Mouse (Mus musculus) large intestine, adult 2 months (tissue): ENCODE results near the gene Rer1. TPM values are rescaled to one million over a fixed set of nuclear protein-coding genes. Genes with fewer than 3 reads are reported as not detected.
"Not testable (repeated sequence)": the region's sequence is repeated elsewhere in the genome, so short reads cannot be mapped to it uniquely, and the experiment has no call there.

Source experiments
- DNase-seq: peaks from one replicate; pipeline ENCODE4 v3.0.0-alpha.2; 2012; ENCODE audit warnings: low read depth, low spot score
- WGBS: fragments of 180-500 bp; shearing (Covaris S2); methylation state at CpG from one replicate; pipeline ENCODE4 v1.1.7; 2018; 5-methylcytosine and 5-hydroxymethylcytosine counted together
- polyA plus RNA-seq: library from polyadenylated mRNA; depleted of rRNA; stranded (reverse); fragments of >200 nt; gene quantifications from 2 replicates; pipeline ENCODE4 v1.2.3, GENCODE M21; 2012

The Rer1 gene
- polyA plus RNA-seq, 1 experiment: 116 TPM

DNA sequence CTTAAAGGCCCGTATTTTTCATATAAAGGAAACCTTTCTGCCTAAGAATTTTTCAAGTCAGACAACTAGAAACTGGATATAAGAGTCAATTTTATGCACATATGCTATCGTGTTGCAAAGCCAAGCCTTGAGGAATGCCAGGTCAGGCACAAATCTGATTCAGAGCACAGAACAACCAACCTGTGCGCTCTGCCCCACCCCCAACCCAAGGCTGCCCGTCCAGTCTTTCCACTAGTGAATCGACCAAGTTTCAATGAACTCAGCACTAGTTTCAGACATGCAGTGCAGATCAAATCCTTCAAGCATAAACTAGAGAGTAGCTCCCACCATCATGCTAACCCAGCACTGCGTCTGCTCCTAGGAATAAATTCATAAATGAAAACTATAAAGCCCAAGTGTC is 6.5 kb downstream of the Rer1 start:
- no peak for DNase-seq
- WGBS: 64% methylated on average over 6 of the region's 6 CpGs

DNA sequence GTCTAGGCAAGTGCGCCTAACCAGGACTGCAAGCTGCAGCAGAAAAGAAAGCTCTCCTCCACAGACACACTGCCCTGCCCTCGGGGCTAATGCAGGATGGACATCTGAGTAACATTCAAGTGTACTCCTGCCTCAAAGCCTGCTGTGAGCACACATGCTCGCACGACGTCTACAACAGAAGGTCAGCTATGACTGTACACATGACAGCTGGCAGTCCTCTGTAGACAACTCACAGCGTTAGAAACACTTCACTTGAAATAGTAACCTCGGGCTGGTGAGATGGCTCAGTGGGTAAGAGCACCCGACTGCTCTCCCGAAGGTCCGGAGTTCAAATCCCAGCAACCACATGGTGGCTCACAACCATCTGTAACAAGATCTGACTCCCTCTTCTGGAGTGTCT is 7.4 kb downstream of the Rer1 start:
- 80% methylated on average over 10 of the region's 10 CpGs for WGBS

DNA sequence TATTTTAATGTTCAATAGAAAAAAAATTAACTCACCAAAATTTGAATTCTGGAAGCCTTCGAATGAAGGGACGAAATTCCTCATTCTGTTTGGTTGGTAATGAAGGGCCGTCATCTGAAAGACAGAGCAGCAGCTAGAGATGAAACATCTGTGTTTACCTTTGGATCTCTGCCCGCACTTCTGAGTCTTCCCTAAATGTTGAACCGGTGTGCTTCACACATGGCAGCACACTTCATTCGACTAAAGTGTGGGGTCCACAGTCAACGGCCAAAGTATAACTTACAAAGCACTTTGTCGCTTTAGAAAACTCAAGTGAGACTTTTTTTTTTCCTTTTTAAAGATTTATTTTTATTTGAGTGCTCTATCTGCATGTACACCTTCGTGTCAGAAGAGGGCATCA is 9.5 kb downstream of the Rer1 start:
- DNase-seq: no peak
- 64% methylated on average over 9 of the region's 9 CpGs for WGBS

More for the DNA sequence above, 7.4 kb downstream of the Rer1 start:
- not testable (repeated sequence) for DNase-seq

DNA sequence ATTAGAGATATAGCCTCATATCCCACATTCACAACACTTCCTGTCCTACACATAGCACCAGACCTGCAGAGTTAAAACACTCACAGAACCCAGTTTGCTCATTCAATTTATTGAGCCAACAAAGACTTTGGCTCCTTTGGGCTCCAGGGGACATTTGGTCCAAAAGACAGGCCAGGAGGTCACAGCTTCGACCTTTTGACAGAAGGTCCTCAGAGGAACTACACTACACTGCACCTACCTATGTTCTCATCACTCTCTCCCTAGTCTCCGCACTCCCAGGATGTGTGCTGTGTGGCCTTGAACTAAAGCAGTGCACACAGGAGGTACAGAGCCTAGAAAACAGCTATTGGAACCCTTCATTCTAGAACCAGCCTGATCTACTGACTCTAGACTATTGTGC is 10.4 kb downstream of the Rer1 start:
- no peak for DNase-seq

DNA sequence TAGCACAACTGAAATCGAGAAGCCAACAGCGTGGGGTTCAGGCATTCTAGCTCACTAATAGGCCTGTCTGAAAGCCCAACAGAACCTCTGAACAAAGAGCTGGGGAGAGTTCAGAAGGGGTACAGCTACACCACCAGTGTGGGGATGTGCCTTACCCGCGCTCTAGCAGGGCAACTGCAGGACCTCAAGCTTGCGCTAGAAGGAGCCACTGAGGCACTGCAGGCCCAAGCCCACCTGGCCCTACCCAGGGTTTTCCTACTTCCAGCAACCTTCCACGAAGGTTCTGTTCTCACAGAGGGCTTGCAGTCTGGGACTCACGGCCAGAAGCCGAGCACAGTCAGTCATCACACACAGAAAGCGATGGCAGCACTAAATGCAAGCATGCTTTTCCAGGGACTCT is 11.0 kb downstream of the Rer1 start:
- DNase-seq: no peak
- WGBS: 86% methylated on average over 9 of the region's 9 CpGs

More for the DNA sequence above, 10.4 kb downstream of the Rer1 start:
- 91% methylated on average over 2 of the region's 2 CpGs for WGBS

DNA sequence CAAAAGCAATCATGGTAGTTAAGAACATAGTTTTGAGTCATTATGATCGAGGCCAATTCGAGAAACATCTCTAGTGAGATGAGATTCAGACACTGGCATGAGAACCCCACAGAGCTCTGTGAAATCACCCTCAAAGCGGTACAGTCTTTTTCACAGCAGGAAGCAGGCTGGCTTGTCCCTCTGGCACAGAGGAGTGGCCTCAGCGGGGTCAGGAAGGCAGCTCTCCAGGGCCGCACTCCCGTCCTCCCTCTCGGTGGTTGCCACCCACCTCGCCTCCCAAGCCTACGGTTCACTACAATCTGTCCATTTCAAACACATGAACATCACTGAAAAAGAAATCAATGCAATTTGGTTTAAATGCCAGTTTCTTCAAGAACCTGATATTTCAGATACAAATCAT is 11.8 kb downstream of the Rer1 start:
- WGBS: 79% methylated on average over 9 of the region's 9 CpGs

DNA sequence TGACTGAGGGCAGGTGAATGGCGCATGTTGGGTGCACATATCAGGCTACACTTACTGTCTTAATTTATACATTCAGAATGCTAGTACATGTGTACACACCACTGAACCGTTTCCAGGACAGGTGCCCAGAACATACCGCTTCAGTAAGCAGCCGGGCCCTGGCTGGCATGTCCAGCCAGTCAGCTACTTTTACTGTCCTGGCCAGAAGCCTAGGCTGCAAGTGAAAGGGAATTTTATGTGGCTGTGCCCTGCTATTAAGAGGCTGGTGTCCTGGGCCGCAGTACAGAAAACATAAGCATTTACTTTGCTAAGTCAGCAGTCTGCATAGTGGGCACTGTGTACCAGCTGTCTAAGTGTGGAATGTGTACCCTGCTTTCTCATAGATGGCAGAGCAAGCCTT is 15.3 kb downstream of the Rer1 start:
- DNase-seq: no peak
- 34% methylated on average over 5 of the region's 5 CpGs for WGBS

More for the DNA sequence above, 11.8 kb downstream of the Rer1 start:
- no peak for DNase-seq

DNA sequence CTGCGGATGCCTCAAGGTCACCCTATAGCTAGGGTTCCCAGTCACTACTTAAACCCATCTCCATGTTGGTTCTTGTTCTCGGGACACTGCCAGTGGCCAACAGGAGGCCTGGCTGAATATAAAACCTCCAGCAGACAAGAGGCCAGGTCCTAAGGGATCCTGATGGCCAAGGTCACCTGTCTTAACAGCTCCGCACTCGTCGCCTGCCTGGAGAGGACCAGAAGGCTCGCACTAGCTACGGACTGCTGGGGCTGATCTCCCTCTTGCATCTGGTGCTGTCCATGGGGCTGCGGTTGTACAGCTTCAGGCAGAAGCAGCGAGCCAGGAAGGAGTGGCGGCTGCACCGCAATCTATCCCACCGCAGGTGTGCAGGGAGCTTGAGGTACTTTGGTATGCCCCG is 16.0 kb downstream of the Rer1 start:
- 86% methylated on average over 13 of the region's 13 CpGs for WGBS

DNA sequence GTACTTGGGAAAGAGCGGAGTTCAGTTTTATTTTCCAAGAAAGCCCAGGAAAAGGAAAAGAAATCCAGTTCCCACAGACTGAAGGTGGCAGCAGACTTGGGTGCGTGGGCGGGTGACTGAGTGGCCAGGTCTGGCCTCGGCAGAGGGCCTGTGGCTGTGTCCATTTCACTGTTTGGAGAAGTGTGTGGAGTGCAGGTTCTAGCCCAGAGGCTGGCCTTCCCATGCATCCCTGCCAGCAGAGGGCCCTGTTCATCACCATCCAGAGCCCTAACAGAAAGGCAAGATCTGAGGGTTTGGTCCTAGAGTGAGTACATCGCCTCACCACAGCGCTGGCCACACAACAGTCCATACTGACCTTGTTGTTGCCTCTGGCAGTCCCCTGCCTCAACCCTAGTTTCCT is 17.0 kb downstream of the Rer1 start:
- 81% methylated on average over 6 of the region's 6 CpGs for WGBS
- DNase-seq: no peak

More for the DNA sequence above, 16.0 kb downstream of the Rer1 start:
- DNase-seq: no peak

DNA sequence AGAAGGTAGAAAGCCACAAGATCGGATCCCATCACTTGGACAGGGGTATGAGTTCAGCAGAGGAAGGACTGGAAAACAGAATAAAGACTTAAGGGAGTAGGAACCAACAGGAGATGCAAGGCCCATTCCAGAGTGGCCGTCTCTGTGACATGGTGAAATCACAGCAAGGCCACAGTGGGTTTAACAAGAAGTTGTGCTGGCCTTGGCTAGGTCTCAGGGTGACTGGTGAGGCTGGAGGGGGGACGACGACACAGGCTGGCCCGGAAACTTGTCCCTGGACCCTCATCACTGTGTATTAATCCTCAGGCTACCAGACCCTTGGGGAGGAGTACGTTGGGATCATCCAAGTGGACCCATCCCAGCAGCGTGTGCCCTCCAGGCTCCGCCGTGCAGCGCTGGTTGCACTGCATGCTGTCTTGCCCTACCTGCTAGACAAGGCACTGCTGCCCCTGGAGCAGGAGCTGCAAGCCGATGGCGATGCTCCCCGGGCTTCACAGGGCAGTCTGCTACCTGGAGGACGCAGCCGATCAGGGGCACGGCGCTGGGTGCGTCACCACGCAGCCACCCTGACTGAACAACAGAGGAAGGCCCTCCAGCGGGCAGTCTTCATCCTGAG is 17.7 kb downstream of the Rer1 start:
- DNase-seq: no peak
- WGBS: 90% methylated on average over 20 of the region's 20 CpGs

DNA sequence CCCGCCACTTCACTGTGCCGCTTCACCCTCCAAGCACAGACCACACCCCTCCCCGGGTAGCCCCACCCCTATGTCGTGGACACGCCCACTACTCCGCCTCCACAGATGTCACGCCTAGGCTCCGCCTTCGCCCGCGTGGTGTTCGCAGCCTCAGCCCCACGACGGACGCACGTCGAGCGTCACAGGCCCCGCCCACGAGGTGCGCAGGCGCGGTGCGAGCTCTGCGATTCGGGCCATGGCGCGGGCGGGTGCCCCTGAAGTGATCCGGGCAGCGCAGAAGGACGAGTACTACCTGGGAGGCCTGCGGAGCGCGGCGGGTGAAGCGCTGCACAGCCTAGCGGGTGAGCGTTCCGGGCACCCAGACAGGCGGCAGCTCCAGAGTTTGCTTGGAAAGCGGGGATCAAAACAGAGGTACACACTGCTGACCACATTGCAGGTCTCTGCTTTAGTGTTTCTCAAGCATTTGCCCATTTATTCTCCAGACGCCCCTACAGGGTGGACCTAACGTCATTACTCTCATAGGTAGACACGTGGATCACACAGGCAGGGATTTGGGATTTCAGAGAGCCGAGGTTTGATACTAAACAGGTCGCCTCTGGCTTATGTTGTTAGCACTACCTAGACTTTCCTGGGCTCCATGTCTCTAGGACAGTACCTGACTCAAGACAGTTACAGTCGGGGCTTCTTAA is 19.2 kb downstream of the Rer1 start, which contains the start of gene Pex10:
Pex10 (plus strand) TSS at position 183 of the 689 bp plus-strand sequence.
- DNase-seq: peak; percentile 95
- 1% methylated on average over 48 of the region's 48 CpGs for WGBS

DNA sequence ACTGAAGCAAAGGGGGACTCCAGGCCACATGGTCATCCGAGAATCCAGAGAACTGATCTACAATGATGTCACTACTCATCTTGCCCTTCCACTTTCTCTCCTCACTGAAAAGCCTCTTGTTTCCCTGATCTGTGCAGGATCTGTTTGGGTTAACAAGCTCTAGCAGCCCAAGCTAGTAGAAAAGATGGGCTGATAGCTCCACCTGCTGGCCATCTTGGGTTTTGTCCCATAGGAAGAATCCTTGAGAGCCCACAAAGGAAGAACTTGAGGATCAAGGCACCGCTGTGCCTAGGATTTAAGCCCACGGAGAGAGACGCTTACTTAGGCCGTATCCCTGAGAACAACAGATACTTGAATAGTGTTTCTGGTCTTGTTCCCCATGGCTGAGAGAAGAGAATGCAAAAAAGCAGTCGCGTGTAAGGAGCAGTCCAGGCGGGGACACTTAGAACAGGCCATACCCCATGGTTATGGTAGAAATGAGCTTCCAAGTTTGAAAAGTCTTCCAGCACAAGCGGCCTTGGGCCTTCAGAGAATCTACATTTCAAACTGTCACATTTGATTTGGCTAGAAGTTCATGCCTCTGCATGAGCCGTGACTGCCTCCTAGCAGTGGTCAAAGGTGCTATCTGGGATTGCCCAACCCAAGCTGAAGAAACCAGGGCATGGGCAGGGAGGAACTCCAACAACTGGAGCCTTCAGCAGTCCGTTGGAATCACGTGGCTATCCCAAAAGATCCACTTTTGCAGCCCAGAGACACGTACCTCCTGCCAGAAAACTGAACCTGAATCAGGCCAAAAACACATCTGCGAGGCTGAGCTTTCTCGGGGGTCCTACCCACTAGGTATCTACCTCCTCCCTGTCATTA is 20.0 kb downstream of the Rer1 start:
- DNase-seq: peak; percentile 96

DNA sequence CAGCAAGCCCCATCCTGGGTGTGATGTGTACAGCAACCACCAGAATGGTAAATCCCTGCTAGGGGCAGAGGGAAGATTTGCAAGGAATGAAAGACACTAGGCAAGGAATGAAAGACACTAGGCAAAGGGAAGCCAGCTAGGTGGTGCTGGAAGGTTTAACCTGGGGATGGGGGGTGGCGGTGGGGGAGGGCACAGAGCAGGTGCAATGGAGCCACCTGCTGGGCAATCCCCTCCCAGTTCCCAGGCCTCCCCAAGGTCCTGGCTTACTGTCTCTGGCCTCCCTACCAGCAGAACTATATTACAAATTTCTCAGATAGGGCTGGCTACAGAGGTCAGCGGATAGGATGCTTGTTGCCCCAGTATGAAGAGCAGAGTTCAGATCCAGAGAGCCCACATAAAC is 21.7 kb downstream of the Rer1 start:
- WGBS: 29% methylated on average over 2 of the region's 2 CpGs
- no peak for DNase-seq

More for the DNA sequence above, 20.0 kb downstream of the Rer1 start:
- WGBS: 2% methylated on average over 15 of the region's 15 CpGs

DNA sequence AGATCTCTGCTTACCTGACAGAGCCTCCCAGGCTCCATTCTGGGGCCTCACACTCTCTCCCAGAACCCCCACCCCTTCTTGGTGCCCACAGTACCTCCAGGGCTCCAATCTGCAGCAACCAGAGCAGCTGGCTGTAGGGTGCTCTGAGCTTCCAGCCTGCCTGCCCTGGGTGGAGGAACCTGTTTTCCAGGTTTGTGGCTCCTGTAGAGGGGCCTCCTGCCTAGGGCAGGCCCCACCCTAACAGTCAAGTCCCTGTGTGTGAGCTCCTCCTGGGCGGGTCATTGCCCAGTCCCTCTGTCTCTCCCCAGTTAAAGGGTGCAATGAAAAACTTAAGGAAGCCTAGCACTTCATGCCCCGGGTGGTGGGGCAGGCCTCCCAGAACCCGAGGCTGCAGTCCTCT is 22.3 kb downstream of the Rer1 start:
- 26% methylated on average over 3 of the region's 3 CpGs for WGBS
- peak; percentile 61 for DNase-seq

DNA sequence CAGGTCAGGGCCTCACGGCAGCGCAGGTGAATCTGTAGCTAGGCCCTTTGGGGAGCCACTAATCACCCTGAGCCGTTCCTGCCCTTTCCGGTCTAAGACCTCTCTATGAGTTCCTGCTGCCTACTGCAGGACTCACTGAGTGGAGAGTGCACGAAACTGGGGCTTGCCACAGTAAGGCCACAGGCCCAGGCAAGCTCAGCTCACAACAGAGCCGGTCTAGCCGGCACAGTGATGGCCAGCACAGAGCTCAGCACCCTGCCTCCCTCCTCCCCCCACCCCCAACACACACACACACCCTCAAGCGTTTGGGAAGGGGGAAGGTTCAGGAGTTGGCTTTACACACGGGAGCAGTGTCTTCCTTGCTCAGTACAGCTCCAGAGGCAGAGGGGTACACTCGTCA is 27.9 kb downstream of the Rer1 start:
- DNase-seq: no peak

DNA sequence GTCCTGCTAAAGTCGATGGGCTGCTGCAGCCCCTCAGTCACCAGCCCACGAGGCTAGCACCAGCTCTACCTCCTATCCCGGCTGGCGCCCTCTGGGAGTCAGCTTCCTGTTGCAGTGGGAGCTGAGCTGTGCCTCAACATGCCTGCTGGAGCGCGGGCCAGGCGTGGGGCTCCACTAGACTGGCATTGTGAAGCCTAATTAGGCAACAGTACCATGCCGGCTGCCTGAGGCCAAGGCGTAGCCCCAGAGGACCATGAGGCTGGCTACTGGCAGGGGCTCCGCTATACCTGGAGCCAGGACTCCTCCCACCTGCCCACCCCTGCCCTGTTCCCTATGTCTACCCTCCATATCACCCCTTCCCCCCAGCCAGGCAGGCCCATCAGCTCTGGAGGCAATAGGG is 29.5 kb downstream of the Rer1 start, which contains the start of gene Plch2:
Plch2 (minus strand) TSS at position 61 of the 400 bp plus-strand sequence.
- no peak for DNase-seq
- WGBS: 80% methylated on average over 10 of the region's 10 CpGs

More for the DNA sequence above, 27.9 kb downstream of the Rer1 start:
- 38% methylated on average over 10 of the region's 10 CpGs for WGBS

DNA sequence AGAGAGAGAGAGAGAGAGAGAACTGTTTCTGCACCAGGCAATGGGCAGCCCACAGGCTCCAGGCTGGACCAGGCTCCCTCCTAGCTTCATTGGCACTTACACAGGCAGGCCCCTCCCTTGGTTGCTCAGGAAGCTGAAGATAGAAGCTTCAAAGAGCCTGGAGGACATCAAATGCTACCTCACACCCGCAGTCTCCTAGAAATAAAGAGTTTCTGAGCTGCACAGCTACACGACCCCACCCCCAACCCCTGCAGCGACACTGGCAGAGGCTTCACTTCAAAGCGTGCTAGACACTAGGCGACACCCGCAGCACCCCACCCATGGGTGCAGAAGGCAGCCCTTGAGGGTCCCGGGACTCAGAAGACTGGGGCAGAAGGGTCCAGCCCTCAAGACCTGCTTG is 36.1 kb downstream of the Rer1 start:
- DNase-seq: no peak
- 81% methylated on average over 7 of the region's 7 CpGs for WGBS

DNA sequence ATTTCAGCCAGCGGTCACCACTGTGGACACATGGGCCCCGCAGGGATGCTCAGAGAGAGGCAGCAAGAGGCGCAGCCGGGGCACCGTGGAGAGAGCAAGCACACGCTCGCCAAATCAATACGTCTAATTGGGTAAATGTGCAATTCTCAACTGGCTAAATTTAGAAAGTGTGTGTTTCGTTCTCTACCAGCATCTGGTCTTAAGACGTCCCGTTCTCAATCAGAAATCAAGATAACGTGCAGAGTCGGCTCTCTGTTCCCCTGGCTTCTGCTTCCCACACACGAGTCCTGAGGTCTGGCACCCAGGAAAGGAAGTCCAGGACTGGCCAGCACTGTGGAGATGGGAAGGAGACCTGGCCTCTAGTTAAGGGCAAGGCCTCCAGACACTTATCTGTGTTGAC is 39.5 kb downstream of the Rer1 start:
- 90% methylated on average over 14 of the region's 14 CpGs for WGBS
- no peak for DNase-seq

DNA sequence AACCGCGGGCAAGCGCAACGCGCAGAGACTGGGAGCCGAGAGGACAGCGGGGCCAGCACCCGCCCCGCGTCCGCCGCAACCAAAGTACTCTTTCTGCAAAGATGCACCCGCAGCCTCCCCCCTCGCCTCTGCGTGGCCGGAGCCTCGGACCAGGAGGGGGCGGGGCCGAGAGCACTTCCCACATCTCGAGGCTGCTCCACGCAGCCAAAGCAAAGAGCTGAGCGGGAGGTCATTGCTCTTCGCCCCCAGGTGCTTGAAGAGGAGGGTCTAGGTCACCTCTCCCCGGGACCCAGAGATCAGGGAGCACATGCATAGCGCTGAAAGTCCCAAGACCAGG is 42.9 kb downstream of the Rer1 start:
- WGBS: 46% methylated on average over 25 of the region's 25 CpGs
- DNase-seq: no peak

DNA sequence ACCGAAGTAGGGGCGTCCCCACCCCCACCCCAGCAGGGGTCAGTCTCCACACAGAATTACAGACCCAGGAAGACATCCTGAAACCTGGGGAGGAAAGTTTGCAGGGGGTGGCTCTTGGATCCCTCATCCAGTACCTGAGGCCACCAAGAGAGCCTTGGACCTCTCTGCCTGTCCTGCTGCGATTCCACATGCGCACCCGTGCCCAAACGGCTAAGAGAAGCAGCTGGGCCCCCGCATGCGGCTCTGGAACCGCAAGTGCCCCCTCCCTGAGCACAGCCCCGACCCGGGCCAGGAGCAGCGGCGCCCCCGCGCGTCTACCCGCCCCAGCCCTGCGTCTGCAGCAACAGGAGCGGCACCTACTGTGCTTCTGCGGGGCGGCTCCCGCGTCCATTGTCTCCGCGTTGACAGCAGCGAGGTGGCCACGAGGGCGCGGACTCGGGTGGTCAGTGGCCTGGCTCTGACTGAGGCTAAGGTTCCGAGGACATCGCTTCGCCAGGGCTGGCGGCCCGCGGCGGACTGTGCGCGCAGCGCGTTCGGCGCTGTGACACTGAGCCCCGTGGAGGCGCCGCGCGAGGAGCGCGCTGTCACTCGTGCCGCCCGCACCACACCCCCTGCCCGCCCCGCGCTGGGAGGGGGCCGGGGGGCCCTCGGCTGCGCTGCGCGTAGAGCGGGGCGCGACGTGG is 43.4 kb downstream of the Rer1 start:
- DNase-seq: no peak
- 47% methylated on average over 65 of the region's 65 CpGs for WGBS
